Mouse (Mus musculus) activated CD4-positive, CD25-positive, alpha-beta regulatory T cell (primary cell): ENCODE data around the gene Xlr3b. TPM values are rescaled to one million over a fixed set of nuclear protein-coding genes. Genes with fewer than 3 reads are reported as not detected.

Experiments used
- polyA plus RNA-seq, 2 experiments: library from polyadenylated mRNA; unstranded; fragments of 100-300 nt; shearing (Covaris generic); gene quantifications; one replicate each; pipeline ENCODE4 v1.2.1; 2017

Xlr3b gene
- polyA plus RNA-seq: 10 to 100 TPM in 1 of 2 experiments, 1 to 10 TPM in 1; 4.4 to 19.7 TPM

DNA sequence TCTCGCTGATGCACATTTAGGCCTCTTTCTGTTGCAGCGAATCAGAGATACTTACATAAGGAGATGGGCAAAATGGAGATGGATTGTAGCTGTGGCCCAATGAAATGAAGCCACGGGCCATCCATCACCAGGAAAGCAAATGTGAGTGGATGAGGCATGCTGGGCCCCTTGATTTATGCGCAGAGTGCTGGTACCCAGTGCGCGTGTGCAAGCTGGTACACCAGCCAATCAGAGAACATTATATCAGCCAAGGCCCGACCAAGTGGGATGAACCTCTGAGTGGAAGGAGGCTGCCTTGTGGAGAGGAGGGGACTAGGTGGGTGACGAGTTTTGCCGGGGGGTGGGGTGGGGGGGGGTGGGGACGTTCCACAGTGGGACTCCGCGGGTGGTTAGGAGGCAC lies at the start of gene Xlr3b:
Gene Xlr3b (plus strand): TSS at position 274 of the 400 bp plus-strand sequence.

DNA sequence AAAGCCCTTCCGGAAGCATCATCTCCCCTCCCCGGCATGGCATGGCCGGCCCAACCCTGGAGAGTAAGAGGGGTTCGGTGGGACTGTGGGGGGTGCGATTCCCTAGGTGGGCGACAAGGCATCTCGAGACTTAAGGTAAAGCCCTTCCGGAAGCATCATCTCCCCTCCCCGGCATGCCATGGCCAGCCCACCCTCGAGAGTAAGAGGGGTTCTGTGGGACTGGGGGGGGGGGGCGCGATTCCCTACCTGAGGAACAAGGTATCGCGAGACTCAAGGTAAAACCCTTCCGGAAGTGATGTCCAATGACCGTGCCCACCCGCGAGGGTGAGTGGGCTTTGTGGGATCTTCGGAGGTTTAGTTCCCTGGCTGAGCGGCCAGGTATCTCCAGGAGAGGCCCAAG lies 43.5 kb upstream of the Xlr3b start, which contains the start of gene Xlr5b:
Gene Xlr5b (plus strand): TSS at position 301 of the 400 bp plus-strand sequence.

DNA sequence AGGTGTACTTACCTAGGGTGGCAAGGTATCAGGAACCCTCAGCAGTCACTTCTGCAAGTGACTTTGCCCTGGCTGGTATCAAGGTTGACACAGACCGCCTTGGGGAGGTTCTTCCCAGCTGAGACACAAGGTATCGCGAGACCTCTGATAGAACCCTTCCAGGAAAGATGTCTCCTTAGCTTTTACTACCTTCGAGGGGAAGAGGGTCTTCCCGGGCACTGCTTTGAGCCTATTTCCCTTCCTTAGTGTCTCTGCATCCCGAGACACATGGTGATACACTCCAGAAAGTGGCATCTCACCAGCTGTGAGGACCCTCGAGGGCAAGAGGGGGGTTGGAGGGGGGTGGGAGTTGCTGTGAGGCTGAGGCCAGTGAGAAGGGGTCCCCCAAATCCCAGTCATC lies 42.7 kb upstream of the Xlr3b start, which contains the start of gene DXBay18:
Gene DXBay18 (minus strand): TSS at position 101 of the 400 bp plus-strand sequence.

DNA sequence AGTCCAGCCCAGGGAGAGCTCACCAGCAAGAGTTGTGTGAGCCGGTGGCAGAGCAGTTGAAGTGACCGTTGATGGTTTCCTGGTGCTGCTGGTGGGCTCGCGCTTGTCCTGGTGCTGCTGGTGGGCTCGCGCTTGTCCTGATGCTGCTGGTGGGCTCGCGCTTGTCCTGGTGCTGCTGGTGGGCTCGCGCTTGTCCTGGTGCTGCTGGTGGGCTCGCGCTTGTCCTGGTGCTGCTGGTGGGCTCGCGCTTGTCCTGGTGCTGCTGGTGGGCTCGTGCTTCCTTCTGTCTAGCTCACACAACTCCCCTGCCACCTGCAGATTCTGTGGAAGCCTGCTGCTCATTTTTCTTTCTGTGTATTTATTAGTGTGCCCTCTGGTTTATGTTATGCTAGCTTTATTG lies 15.1 kb upstream of the Xlr3b start, which contains the start of gene Spin2d:
Gene Spin2d (minus strand): TSS at position 101 of the 400 bp plus-strand sequence.

DNA sequence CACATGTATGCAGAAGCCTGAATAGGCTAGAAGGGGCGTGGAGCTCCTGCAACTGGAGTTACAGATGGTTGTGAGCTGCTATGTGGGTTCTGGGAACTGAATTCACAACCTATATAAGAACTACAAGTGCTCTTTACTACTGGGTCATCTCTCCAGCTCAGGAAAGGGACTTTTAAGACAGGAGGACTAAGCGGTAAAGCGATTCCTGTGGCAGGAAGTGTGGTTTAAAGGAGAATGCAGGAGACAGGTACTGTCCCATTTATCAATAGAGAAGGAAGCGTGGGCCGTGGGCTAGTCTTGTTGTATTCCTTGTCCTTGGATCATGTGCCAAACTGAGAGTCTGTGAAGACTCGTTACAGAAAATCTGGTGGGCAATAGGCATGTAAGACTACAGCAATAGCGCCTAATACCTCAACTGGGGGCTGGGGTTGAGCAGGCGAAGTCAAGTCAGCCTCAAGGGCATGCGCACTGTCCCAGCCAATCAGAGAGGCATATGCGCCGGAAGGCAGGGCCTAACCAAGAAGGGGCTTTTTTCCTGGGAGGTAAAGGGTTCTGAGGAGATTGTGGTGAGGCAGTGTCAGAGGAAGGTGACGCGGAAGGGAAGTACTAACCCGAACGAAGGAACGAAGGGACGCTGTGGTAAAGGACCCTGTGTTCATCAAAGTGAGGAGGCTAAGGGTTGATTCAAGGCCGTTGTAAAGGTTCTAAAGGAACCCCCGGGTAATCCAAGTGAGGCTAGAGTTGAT lies 22.0 kb downstream of the Xlr3b start, which contains the start of gene Xlr4b:
Gene Xlr4b (plus strand): TSS at position 515 of the 746 bp plus-strand sequence.

DNA sequence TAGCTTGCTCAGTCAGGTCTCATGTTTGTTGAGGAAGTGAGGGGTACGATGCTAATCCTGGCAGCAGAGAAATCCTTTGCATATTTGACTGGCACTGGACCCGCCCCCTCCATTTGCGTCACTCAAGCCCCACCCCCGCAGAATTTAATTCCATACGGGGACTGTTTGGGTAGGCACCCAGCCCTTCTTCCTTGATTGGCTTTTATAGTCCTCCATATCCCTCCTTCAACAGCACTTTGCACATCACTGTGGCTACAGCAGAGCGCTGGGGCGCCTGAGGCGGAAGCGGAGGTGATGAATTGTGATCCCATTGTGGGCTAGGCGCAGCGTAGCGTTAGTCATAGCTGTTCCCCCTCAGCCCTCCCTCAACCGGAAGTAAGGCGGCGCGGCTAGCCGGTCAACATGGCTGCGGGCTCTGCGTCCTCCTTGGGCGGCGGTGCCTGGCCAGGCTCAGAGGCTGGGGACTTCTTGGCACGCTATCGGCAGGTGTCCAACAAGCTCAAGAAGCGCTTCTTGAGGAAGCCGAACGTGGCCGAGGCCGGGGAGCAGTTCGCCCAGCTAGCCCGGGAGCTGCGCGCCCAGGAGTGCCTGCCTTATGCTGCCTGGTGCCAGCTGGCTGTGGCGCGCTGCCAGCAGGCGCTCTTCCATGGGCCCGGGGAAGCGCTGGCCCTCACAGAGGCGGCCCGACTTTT lies 36.1 kb downstream of the Xlr3b start, which contains the start of gene F8a:
Gene F8a (plus strand): TSS at position 378 of the 692 bp plus-strand sequence.

DNA sequence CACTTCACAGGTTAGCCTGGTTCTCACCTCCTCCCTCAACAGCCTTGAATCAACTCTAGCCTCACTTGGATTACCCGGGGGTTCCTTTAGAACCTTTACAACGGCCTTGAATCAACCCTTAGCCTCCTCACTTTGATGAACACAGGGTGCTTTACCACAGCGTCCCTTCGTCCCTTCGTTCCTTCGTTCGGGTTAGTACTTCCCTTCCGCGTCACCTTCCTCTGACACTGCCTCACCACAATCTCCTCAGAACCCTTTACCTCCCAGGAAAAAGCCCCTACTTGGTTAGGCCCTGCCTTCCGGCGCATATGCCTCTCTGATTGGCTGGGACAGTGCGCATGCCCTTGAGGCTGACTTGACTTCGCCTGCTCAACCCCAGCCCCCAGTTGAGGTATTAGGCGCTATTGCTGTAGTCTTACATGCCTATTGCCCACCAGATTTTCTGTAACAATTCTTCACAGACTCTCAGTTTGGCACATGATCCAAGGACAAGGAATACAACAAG lies 50.9 kb downstream of the Xlr3b start, which contains the start of gene Xlr4c:
Gene Xlr4c (minus strand): TSS at position 310 of the 505 bp plus-strand sequence.

Other genes with a start within 250 kb of the Xlr3b start
- gene Zfp185, start 204.9 kb upstream of the Xlr3b start, polyA plus RNA-seq: under 1 TPM in 1 of 2 experiments, not detected in 1; 0.18 TPM
- under 1 TPM in 1 of 2 experiments, not detected in 1; 0.22 TPM for gene Pnma5, start 155.1 kb upstream of the Xlr3b start, polyA plus RNA-seq
- gene Pnma3, start 127.4 kb upstream of the Xlr3b start, polyA plus RNA-seq: not detected
- gene Xlr4a, start 109.7 kb upstream of the Xlr3b start, polyA plus RNA-seq: 10 to 100 TPM; 78.3 to 92.0 TPM
- 1 to 10 TPM in 1 of 2 experiments, under 1 TPM in 1; 0.33 to 4.0 TPM for gene Xlr3a, start 95.1 kb upstream of the Xlr3b start, polyA plus RNA-seq
- gene Gm14685, start 75.2 kb upstream of the Xlr3b start, polyA plus RNA-seq: under 1 TPM in 1 of 2 experiments, not detected in 1; 0.20 TPM
- gene Xlr5b, start 43.4 kb upstream of the Xlr3b start, polyA plus RNA-seq: not detected
- gene DXBay18, start 42.8 kb upstream of the Xlr3b start, polyA plus RNA-seq: not detected
- not detected for gene Spin2d, start 15.2 kb upstream of the Xlr3b start, polyA plus RNA-seq
- gene Xlr4b, start 22.1 kb downstream of the Xlr3b start, polyA plus RNA-seq: 100 to 1,000 TPM; 126 to 145 TPM
- gene F8a, start 36.1 kb downstream of the Xlr3b start, polyA plus RNA-seq: 10 to 100 TPM; 17.4 to 19.3 TPM
- 10 to 100 TPM; 60.1 to 81.5 TPM for gene Xlr4c, start 50.9 kb downstream of the Xlr3b start, polyA plus RNA-seq
- under 1 TPM in 1 of 2 experiments, not detected in 1; 0.13 TPM for gene Xlr3c, start 73.2 kb downstream of the Xlr3b start, polyA plus RNA-seq
- under 1 TPM in 1 of 2 experiments, not detected in 1; 0.12 TPM for gene Xlr5a, start 100.8 kb downstream of the Xlr3b start, polyA plus RNA-seq
- not detected for gene Xlr5c, start 100.8 kb downstream of the Xlr3b start, polyA plus RNA-seq
- gene Gm45015, start 144.6 kb downstream of the Xlr3b start, polyA plus RNA-seq: not detected
- gene Zfp275, start 150.4 kb downstream of the Xlr3b start, polyA plus RNA-seq: 10 to 100 TPM in 1 of 2 experiments, 1 to 10 TPM in 1; 8.2 to 11.7 TPM
- gene Gm18336, start 206.5 kb downstream of the Xlr3b start, polyA plus RNA-seq: not detected
- gene Zfp92, start 218.9 kb downstream of the Xlr3b start, polyA plus RNA-seq: under 1 TPM in 1 of 2 experiments, not detected in 1; 0.25 TPM
- not detected for gene Trex2, start 243.1 kb downstream of the Xlr3b start, polyA plus RNA-seq